Mouse (Mus musculus): ENCODE measurements at regions not wholly inside any gene's neighbourhood (a gene's known extent, or its start where the extent isn't known, plus 50 kb on each side); places are given as distances from the start of the nearest gene placed in this dataset.

- H3K9ac ChIP-seq (replicated peaks; ENCODE audit: low read depth, low read length) = no peak overlapping the region
- H3K9me3 ChIP-seq (ENCODE audit: control insufficient read depth, low read length) = no peaks in the 10 kb centered on the region
- H3K36me3 ChIP-seq (ENCODE audit: control insufficient read depth, insufficient read depth) = no peaks in the 10 kb centered on the region
- H3K4me3 ChIP-seq (replicated peaks; ENCODE audit: low read length) = no peak overlapping the region
- WGBS = 84% methylated on average over 3 of the region's 3 CpGs
- H3K27ac ChIP-seq (ENCODE audit: low read length) = no peak overlapping the region
- no peak for ATAC-seq
- H3K27me3 ChIP-seq (replicated peaks; ENCODE audit: control insufficient read depth, insufficient read depth, low read length) = no peaks in the 10 kb centered on the region
- peaks cover 9% of the 10 kb centered on the region for H3K4me1 ChIP-seq (replicated peaks; ENCODE audit: control insufficient read depth, insufficient read depth, low read length)
- no peak overlapping the region for H3K4me2 ChIP-seq (ENCODE audit: low read length)
These were observed 70.7 kb upstream of the Sfswap start for GRCm38 (mm10) chr5:129430330-129430729.

DNA sequence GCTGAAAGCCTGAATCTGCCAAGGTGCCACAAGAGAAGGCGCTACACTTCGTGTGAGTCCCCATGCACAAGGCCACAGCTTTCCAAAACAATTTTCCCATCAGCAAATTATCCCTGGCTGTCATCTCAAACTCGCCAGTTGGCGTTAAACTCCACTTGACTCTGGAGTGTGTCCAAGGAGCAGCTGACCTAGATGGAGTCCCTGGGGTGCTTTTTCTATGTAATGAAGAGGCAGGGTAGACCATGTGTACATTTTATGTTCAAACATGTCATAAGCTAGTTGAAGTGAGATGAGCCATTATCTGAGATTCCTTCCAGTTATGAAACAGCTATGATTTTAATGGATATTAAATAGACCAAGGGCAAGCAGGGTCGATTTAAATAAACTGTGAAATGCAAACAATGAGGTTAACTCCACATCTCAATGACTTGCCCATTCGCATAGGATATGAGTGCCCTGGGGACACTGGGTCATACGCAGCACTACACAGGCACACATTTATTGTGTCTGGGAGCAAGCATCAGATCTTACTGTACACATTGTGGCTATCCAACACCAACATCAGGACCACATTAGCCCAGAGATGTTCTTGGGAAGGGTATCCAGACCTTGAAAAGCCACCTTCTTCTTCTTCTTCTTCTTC, 51.0 kb upstream of the Sfswap start:
- 46% methylated on average over 7 of the region's 7 CpGs for WGBS
- Histone ChIP-seq H3K36me3 (ENCODE audit: control insufficient read depth, insufficient read depth) (no peaks in the 10 kb centered on the region), H3K4me3 (replicated peaks; ENCODE audit: low read length) (no peak overlapping the region), H3K27me3 (replicated peaks; ENCODE audit: control insufficient read depth, insufficient read depth, low read length) (no peaks in the 10 kb centered on the region), H3K9me3 (ENCODE audit: control insufficient read depth, low read length) (no peaks in the 10 kb centered on the region), H3K4me2 (ENCODE audit: low read length) (no peak overlapping the region), H3K27ac (ENCODE audit: low read length) (no peak overlapping the region), H3K4me1 (replicated peaks; ENCODE audit: control insufficient read depth, insufficient read depth, low read length) (peaks cover 11% of the 10 kb centered on the region), H3K9ac (replicated peaks; ENCODE audit: low read depth, low read length) (no peak overlapping the region)
- ATAC-seq = no peak

Measured in forebrain, embryonic 16.5 days (tissue).